Mouse (Mus musculus) MEL (cell line): ENCODE data around the gene Dlgap3. TPM values are rescaled to one million over a fixed set of nuclear protein-coding genes. Genes with fewer than 3 reads are reported as not detected.

Experiments used
- DNase-seq: peaks from one replicate; pipeline ENCODE4 v3.0.0; 2011; ENCODE audit warnings: low read depth, low spot score
- H3K27ac ChIP-seq: 2 replicates; pipeline ENCODE4 v1.5.1; 2012; ENCODE audit warnings: low read depth, mild to moderate bottlenecking, control low read depth, low read length, moderate library complexity; ENCODE audit not compliant: control insufficient read depth
- H3K27me3 ChIP-seq, 2 experiments: fragments of 150-350 bp in 1 of 2; sonication (generic) in 1 of 2; 2 replicates each; pipeline ENCODE4 v1.6.1; 2012; ENCODE audit warnings: low read length in 2 of 2, mild to moderate bottlenecking in 2 of 2, improper control_type of control experiment in 1 of 2, moderate library complexity in 1 of 2; ENCODE audit not compliant: insufficient read depth in 2 of 2, control insufficient read depth in 1 of 2
- H3K36me3 ChIP-seq, 2 experiments: 2 replicates each; pipeline ENCODE4 v1.6.1; 2012 to 2014; ENCODE audit warnings: low read length in 2 of 2, improper control_type of control experiment in 1 of 2, inconsistent platforms in 1 of 2, mild to moderate bottlenecking in 1 of 2; ENCODE audit not compliant: insufficient read depth in 2 of 2, control insufficient read depth in 1 of 2
- H3K4me1 ChIP-seq, 2 experiments: fragments of 150-350 bp in 1 of 2; sonication (generic) in 1 of 2; 2 replicates each; pipeline ENCODE4 v1.6.1; 2012; ENCODE audit warnings: low read length in 2 of 2, improper control_type of control experiment in 1 of 2, mild to moderate bottlenecking in 1 of 2; ENCODE audit not compliant: insufficient read depth in 2 of 2, control insufficient read depth in 1 of 2
- H3K4me3 ChIP-seq, 2 experiments: fragments of 150-350 bp in 1 of 2; sonication (generic) in 1 of 2; 2 replicates each; pipeline ENCODE4 v1.5.1; 2012; ENCODE audit warnings: low read depth in 2 of 2, low read length in 2 of 2, mild to moderate bottlenecking in 2 of 2, moderate library complexity in 2 of 2, control low read depth in 1 of 2, improper control_type of control experiment in 1 of 2; ENCODE audit not compliant: control insufficient read depth in 1 of 2, insufficient read depth in 1 of 2
- H3K79me2 ChIP-seq: 2 replicates; pipeline ENCODE4 v1.6.1; 2012; ENCODE audit warnings: mild to moderate bottlenecking, low read length, moderate library complexity; ENCODE audit not compliant: control insufficient read depth, poor library complexity, insufficient read depth
- H3K9ac ChIP-seq: 2 replicates; pipeline ENCODE4 v1.6.1; 2012; ENCODE audit warnings: low read depth, mild to moderate bottlenecking, control low read depth, low read length, moderate library complexity; ENCODE audit not compliant: control insufficient read depth, poor library complexity, severe bottlenecking
- H3K9me3 ChIP-seq: fragments of 150-350 bp; sonication (generic); replicated peaks from 2 replicates; pipeline ENCODE4 v1.6.1; 2012; ENCODE audit warnings: mild to moderate bottlenecking, low read length, improper control_type of control experiment, moderate library complexity; ENCODE audit not compliant: insufficient read depth
- BHLHE40 ChIP-seq: IDR thresholded peaks from 2 replicates; pipeline ENCODE4 v1.6.1; 2012; ENCODE audit warnings: low read depth, mild to moderate bottlenecking, inconsistent platforms, low read length, improper control_type of control experiment, borderline replicate concordance
- E2F4 ChIP-seq: IDR thresholded peaks from 2 replicates; pipeline ENCODE4 v1.6.1; 2011; ENCODE audit warnings: low read depth, low read length, improper control_type of control experiment, borderline replicate concordance
- ELF1 ChIP-seq: IDR thresholded peaks from 2 replicates; pipeline ENCODE4 v1.6.1; 2014; ENCODE audit warnings: low read depth, mild to moderate bottlenecking, inconsistent platforms, low read length, improper control_type of control experiment, moderate library complexity
- ETS1 ChIP-seq: IDR thresholded peaks from 2 replicates; pipeline ENCODE4 v1.6.1; 2012; ENCODE audit warnings: low read depth, mild to moderate bottlenecking, inconsistent platforms, low read length, improper control_type of control experiment, moderate library complexity
- GABPA ChIP-seq: IDR thresholded peaks from 2 replicates; pipeline ENCODE4 v1.6.1; 2012; ENCODE audit warnings: low read depth, mild to moderate bottlenecking, inconsistent platforms, low read length, improper control_type of control experiment, moderate library complexity
- GATA1 ChIP-seq: IDR thresholded peaks from 2 replicates; pipeline ENCODE4 v1.6.1; 2011; ENCODE audit warnings: low read depth, low read length, improper control_type of control experiment
- HCFC1 ChIP-seq: IDR thresholded peaks from 2 replicates; pipeline ENCODE4 v1.6.1; 2012; ENCODE audit warnings: low read depth, mild to moderate bottlenecking, inconsistent platforms, low read length, improper control_type of control experiment, moderate library complexity
- JUND ChIP-seq: IDR thresholded peaks from 2 replicates; pipeline ENCODE4 v1.6.1; 2011; ENCODE audit warnings: low read depth, mild to moderate bottlenecking, improper control_type of control experiment, low read length
- MAFK ChIP-seq: IDR thresholded peaks from 2 replicates; pipeline ENCODE4 v1.6.1; 2011; ENCODE audit warnings: low read depth, mild to moderate bottlenecking, low read length, improper control_type of control experiment, borderline replicate concordance
- MAX ChIP-seq: IDR thresholded peaks from 2 replicates; pipeline ENCODE4 v1.6.1; 2011; ENCODE audit warnings: low read length, improper control_type of control experiment
- MAZ ChIP-seq: IDR thresholded peaks from 2 replicates; pipeline ENCODE4 v1.6.1; 2012; ENCODE audit warnings: low read depth, mild to moderate bottlenecking, inconsistent platforms, low read length, improper control_type of control experiment
- MXI1 ChIP-seq: IDR thresholded peaks from 2 replicates; pipeline ENCODE4 v1.6.1; 2011; ENCODE audit warnings: mild to moderate bottlenecking, low read depth, low read length, improper control_type of control experiment
- MYC ChIP-seq: IDR thresholded peaks from 2 replicates; pipeline ENCODE4 v1.6.1; 2011; ENCODE audit warnings: low read depth, mild to moderate bottlenecking, low read length, improper control_type of control experiment, moderate library complexity
- NELFE ChIP-seq: IDR thresholded peaks from 2 replicates; pipeline ENCODE4 v1.6.1; 2011; ENCODE audit warnings: low read depth, low read length, improper control_type of control experiment
- NRF1 ChIP-seq: IDR thresholded peaks from 2 replicates; pipeline ENCODE4 v1.6.1; 2014; ENCODE audit warnings: low read depth, mild to moderate bottlenecking, inconsistent platforms, low read length, improper control_type of control experiment, moderate library complexity; ENCODE audit not compliant: poor library complexity, insufficient read depth, severe bottlenecking
- POLR2AphosphoS5 ChIP-seq: IDR thresholded peaks from 2 replicates; pipeline ENCODE4 v1.6.1; 2012; ENCODE audit warnings: low read depth, borderline replicate concordance, mild to moderate bottlenecking, inconsistent platforms, low read length, moderate library complexity, mixed read lengths
- RAD21 ChIP-seq: IDR thresholded peaks from 2 replicates; pipeline ENCODE4 v1.6.1; 2011; ENCODE audit warnings: mild to moderate bottlenecking, low read depth, low read length, improper control_type of control experiment
- RCOR1 ChIP-seq: IDR thresholded peaks from 2 replicates; pipeline ENCODE4 v1.6.1; 2012; ENCODE audit warnings: low read depth, mild to moderate bottlenecking, inconsistent platforms, low read length, improper control_type of control experiment
- SIN3A ChIP-seq: IDR thresholded peaks from 2 replicates; pipeline ENCODE4 v1.6.1; 2012; ENCODE audit warnings: low read length, improper control_type of control experiment, inconsistent platforms
- TAL1 ChIP-seq: IDR thresholded peaks from 2 replicates; pipeline ENCODE4 v1.6.1; 2012; ENCODE audit warnings: mild to moderate bottlenecking, inconsistent platforms, low read length, moderate library complexity, mixed read lengths
- TBP ChIP-seq: IDR thresholded peaks from 2 replicates; pipeline ENCODE4 v1.8.0; 2011; ENCODE audit warnings: low read depth, low read length, improper control_type of control experiment
- TCF12 ChIP-seq: IDR thresholded peaks from 2 replicates; pipeline ENCODE4 v1.6.1; 2014; ENCODE audit warnings: low read depth, mild to moderate bottlenecking, inconsistent platforms, low read length, improper control_type of control experiment, moderate library complexity
- UBTF ChIP-seq: IDR thresholded peaks from 2 replicates; pipeline ENCODE4 v1.6.1; 2012; ENCODE audit warnings: low read depth, mild to moderate bottlenecking, inconsistent platforms, low read length, improper control_type of control experiment, moderate library complexity, borderline replicate concordance; ENCODE audit not compliant: insufficient read depth
- USF2 ChIP-seq, 2 experiments: IDR thresholded peaks; 2 replicates each; pipeline ENCODE4 v1.6.1; 2011 to 2012; ENCODE audit warnings: improper control_type of control experiment in 2 of 2, low read length in 2 of 2, borderline replicate concordance in 1 of 2, inconsistent platforms in 1 of 2, low read depth in 1 of 2, mild to moderate bottlenecking in 1 of 2; ENCODE audit not compliant: insufficient read depth in 1 of 2
- ZC3H11A ChIP-seq: IDR thresholded peaks from 2 replicates; pipeline ENCODE4 v1.6.1; 2012; ENCODE audit warnings: low read depth, mild to moderate bottlenecking, inconsistent platforms, low read length, improper control_type of control experiment
- ZNF384 ChIP-seq: IDR thresholded peaks from 2 replicates; pipeline ENCODE4 v1.6.1; 2012; ENCODE audit warnings: low read depth, mild to moderate bottlenecking, inconsistent platforms, low read length, improper control_type of control experiment
- polyA plus RNA-seq, 2 experiments: library from polyadenylated mRNA; stranded (reverse) in 1 of 2; unstranded in 1 of 2; fragments of >175 nt in 1 of 2; fragments of >200 nt in 1 of 2; gene quantifications; 2 replicates each; pipeline versions ENCODE4 v1.2.1 to v1.2.4; 2012; ENCODE audit warnings: low replicate concordance in 2 of 2, low read depth in 1 of 2; ENCODE audit not compliant: insufficient read length in 2 of 2, insufficient read depth in 1 of 2, missing spikeins in 1 of 2
- total RNA-seq: library from RNA; depleted of rRNA; stranded (reverse); fragments of 300-350 nt; gene quantifications from 2 replicates; pipeline ENCODE4 v1.2.3, GENCODE M21; 2012

Gene Dlgap3
- total and polyA plus RNA-seq, 3 experiments = not detected

DNA sequence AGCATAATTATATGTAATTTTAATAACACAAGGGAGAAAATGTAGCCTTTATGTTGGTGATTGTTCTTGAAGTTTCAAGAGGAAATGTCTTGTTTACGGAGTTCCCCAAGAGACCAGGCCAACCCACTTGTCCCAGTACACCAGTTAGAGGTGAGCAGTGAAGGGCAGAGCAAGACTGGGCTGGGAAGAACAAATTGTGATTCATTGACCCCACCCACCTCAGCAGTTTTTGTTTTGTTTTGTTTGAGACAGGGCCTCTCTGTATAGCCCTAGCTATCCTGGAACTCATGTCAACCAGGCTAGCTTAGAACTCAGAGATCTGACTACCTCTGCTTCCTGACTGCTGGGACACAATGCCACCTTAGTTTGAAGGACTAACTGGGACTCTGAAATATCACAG, 44.7 kb upstream of the Dlgap3 start:
- no peak for DNase-seq
- no peaks in the 10 kb centered on the region for H3K9me3 ChIP-seq
- no peaks in the 10 kb centered on the region; the same call in 1 of the 2 replicates for H3K79me2 ChIP-seq
- H3K27ac ChIP-seq = no peak overlapping the region
- no peak overlapping the region for H3K4me3 ChIP-seq
- no peaks in the 10 kb centered on the region for H3K4me1 ChIP-seq
- TF ChIP-seq TBP (no peak), NRF1 (no peak), SIN3A (no peak), ZNF384 (no peak), MAZ (no peak), MAFK (no peak), E2F4 (no peak), GATA1 (no peak), ETS1 (no peak), ZC3H11A (no peak), TAL1 (no peak), MAX (no peak), UBTF (no peak), RCOR1 (no peak), ELF1 (no peak), USF2 (IDR thresholded peaks at IDR 0.05; ENCODE audit: borderline replicate concordance in 1 of 2, insufficient read depth in 1 of 2, low read depth in 1 of 2, low read length in 2 of 2) (no peak), JUND (no peak), GABPA (no peak), MYC (no peak)
- TF ChIP-seq, all 39 proteins: peak for 0
- Histone ChIP-seq H3K27me3 (no peaks in the 10 kb centered on the region; a peak in 1 of 4 replicates), H3K36me3 (no peaks in the 10 kb centered on the region), H3K9ac (no peak overlapping the region)

DNA sequence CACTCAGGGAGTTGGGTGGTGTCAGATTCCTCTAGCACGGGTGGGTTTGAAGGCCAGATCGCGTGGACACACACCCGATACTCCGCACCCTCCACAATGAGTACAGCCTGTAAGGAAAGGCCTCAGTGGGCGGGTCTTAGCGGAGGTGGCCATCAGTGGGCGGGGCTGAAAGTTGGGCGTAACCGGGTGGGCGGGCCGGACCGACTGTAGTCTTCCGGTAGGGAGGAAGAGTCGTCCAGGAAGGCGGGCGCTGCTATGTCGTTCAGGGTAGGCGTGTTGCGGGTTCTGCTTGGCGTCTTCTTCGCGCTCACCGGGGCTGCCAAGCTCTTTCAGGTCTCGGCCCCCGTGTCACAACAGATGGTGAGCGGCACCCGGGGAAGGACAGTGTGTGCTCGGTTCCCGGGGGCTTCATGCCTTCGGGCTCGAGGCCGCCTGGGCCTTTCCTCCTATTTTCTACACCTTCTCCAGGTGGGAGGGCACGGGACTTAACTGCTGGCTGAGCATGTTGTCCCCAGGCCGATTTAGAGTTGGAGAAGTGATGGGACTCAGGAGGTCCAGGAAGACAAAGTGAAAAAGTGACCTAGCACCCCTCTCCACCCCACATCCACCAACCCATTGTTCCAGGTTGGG, 43.1 kb upstream of the Dlgap3 start:
- H3K9ac ChIP-seq = peak overlapping the region; percentile 75
- H3K27me3 ChIP-seq = no peaks in the 10 kb centered on the region; a peak in 1 of 4 replicates
- no peaks in the 10 kb centered on the region for H3K9me3 ChIP-seq
- no peaks in the 10 kb centered on the region for H3K4me1 ChIP-seq
- TF ChIP-seq MXI1 = peak; percentile 47; the same call in 1 of the 2 replicates
- TF ChIP-seq ZC3H11A = no peak
- no peak for TF ChIP-seq SIN3A
- TF ChIP-seq ELF1 = peak; percentile 75
- no peak for TF ChIP-seq POLR2AphosphoS5
- TF ChIP-seq NELFE = no peak
- TF ChIP-seq MAZ = 0 out of 2 replicates have a peak, but pooled peaks have one; percentile 22
- 0 out of 2 replicates have a peak, but pooled peaks have one; percentile 23 for TF ChIP-seq HCFC1
- no peak for TF ChIP-seq TAL1
- no peak for TF ChIP-seq RAD21
- no peak for TF ChIP-seq BHLHE40
- TF ChIP-seq TCF12 = no peak
- TF ChIP-seq TBP = no peak
- TF ChIP-seq, all 39 proteins: peak for 4
- Histone ChIP-seq H3K27ac (no peak overlapping the region), H3K79me2 (no peaks in the 10 kb centered on the region; the same call in 1 of the 2 replicates), H3K36me3 (no peaks in the 10 kb centered on the region), H3K4me3 (peak overlapping the region; percentile 71 to 82)
- peak; percentile 84 for DNase-seq
